Mouse (Mus musculus): ENCODE results near the gene Kif3c. TPM values are rescaled to one million over a fixed set of nuclear protein-coding genes. Genes with fewer than 3 reads are reported as not detected.

Gene Kif3c
- polyA plus RNA-seq, 1 experiment from 2014 or later: 95.6 TPM

- H3K9ac ChIP-seq: no peak overlapping the region
- no peak overlapping the region for H3K4me2 ChIP-seq
- H3K27ac ChIP-seq: no peak overlapping the region
- WGBS: 93% methylated on average over 6 of the region's 6 CpGs
- H3K4me3 ChIP-seq: no peak overlapping the region
- H3K27me3 ChIP-seq (replicated peaks): no peaks in the 10 kb centered on the region
- peaks cover 17% of the 10 kb centered on the region for H3K36me3 ChIP-seq (replicated peaks)
- no peak for ATAC-seq (replicated peaks)
- no peaks in the 10 kb centered on the region for H3K9me3 ChIP-seq
- peaks cover 58% of the 10 kb centered on the region for H3K4me1 ChIP-seq
These were observed 8.6 kb downstream of the Kif3c start for GRCm38 (mm10) chr12:3373566-3373965.

DNA sequence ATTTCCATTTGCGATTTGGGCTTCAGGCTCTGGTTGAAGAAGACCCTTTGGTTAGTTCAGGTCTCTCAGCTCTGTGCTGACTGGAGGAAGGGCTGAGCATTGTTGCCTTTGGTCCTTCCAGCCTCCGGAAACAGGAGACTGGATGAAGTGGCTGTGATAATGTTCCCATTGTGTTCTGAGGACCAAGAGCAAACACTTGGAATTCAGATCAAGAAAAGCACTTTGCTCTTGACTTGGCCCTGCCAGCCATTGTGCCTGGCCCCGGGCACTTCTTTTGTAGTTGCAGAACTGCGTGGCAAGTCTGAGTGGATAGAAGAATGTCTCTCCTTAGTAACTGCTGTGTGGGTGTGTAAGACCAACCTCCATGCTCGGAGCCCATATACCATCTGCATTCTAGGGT lies 9.6 kb downstream of the Kif3c start:
- H3K27ac ChIP-seq: no peak overlapping the region
- WGBS: 71% methylated on average over 5 of the region's 5 CpGs
- H3K4me1 ChIP-seq: peaks cover 49% of the 10 kb centered on the region
- H3K4me3 ChIP-seq: no peak overlapping the region
- no peaks in the 10 kb centered on the region for H3K27me3 ChIP-seq (replicated peaks)
- peaks cover 17% of the 10 kb centered on the region for H3K36me3 ChIP-seq (replicated peaks)
- no peak for ATAC-seq (replicated peaks)
- H3K9me3 ChIP-seq: no peaks in the 10 kb centered on the region
- H3K9ac ChIP-seq: no peak overlapping the region
- no peak overlapping the region for H3K4me2 ChIP-seq

GRCm38 (mm10) chr12:3377190-3377589 lies 12.3 kb downstream of the Kif3c start:
- Histone ChIP-seq H3K4me3 (no peak overlapping the region), H3K36me3 (replicated peaks) (peaks cover 33% of the 10 kb centered on the region), H3K4me2 (no peak overlapping the region), H3K9me3 (no peaks in the 10 kb centered on the region), H3K4me1 (peaks cover 23% of the 10 kb centered on the region), H3K27ac (no peak overlapping the region), H3K9ac (no peak overlapping the region), H3K27me3 (replicated peaks) (no peaks in the 10 kb centered on the region)
- no peak for ATAC-seq (replicated peaks)
- WGBS: 25% methylated on average over 3 of the region's 3 CpGs

DNA sequence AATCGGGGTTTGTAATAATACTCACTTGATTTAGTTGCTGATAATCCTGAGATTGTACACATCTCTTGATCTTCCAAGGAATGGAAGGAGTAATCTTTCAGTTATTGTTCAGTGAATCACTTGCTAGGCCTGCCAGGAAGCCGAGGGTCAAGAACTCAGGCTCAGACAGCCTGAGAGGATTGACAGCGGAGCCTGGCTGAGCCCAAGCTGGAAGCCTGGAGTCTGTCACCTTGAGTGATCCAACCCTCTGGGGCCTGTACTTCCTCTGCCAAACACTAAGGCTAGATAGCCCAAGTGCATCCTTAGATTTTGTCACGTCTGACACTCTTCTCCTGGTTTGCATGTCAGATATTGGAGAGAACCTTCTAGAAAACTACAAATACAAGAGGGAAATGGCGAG lies 12.8 kb downstream of the Kif3c start:
- no peak overlapping the region for H3K9ac ChIP-seq
- H3K27me3 ChIP-seq (replicated peaks): no peaks in the 10 kb centered on the region
- H3K4me1 ChIP-seq: peaks cover 17% of the 10 kb centered on the region
- no peaks in the 10 kb centered on the region for H3K9me3 ChIP-seq
- WGBS: 81% methylated on average over 5 of the region's 5 CpGs
- no peak for ATAC-seq (replicated peaks)
- H3K36me3 ChIP-seq (replicated peaks): peaks cover 38% of the 10 kb centered on the region
- H3K4me3 ChIP-seq: no peak overlapping the region
- no peak overlapping the region for H3K4me2 ChIP-seq
- H3K27ac ChIP-seq: no peak overlapping the region

DNA sequence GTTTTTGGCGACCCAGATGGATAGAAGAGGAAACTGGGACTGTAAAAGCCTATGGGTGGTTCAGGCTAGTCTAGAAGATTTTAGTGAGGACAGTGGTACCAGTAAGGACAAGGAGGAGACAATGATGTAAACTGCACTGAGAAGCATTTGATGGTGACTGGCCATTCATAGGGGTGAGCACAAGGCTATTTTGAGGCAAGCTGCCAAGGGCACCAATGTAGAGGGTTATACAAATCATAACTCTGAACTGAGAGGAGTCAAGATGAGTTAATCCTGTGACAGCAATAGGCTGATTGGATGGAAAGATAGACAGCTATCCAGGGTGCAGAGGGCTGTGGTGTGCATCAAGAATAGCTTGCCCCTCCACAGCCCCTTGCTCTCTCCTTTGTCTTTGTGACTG lies 19.9 kb downstream of the Kif3c start:
- WGBS: 90% methylated on average over 1 of the region's 1 CpGs
- Histone ChIP-seq H3K36me3 (replicated peaks) (peaks cover 54% of the 10 kb centered on the region), H3K4me2 (no peak overlapping the region), H3K9me3 (no peaks in the 10 kb centered on the region), H3K27ac (peak overlapping the region; percentile 26; the same call in 1 of the 2 replicates), H3K27me3 (replicated peaks) (no peaks in the 10 kb centered on the region), H3K4me1 (peaks cover 13% of the 10 kb centered on the region), H3K4me3 (no peak overlapping the region), H3K9ac (no peak overlapping the region)
- ATAC-seq (replicated peaks): no peak

- Histone ChIP-seq H3K9ac (no peak overlapping the region), H3K27ac (peak overlapping the region; percentile 26; the same call in 1 of the 2 replicates), H3K4me1 (peaks cover 13% of the 10 kb centered on the region), H3K36me3 (replicated peaks) (peaks cover 55% of the 10 kb centered on the region), H3K27me3 (replicated peaks) (no peaks in the 10 kb centered on the region), H3K4me3 (no peak overlapping the region), H3K9me3 (no peaks in the 10 kb centered on the region), H3K4me2 (no peak overlapping the region)
- whole genome bisulfite sequencing: 81% methylated on average over 6 of the region's 6 CpGs
- no peak for ATAC-seq (replicated peaks)
These were observed 20.3 kb downstream of the Kif3c start for GRCm38 (mm10) chr12:3385271-3385670.

DNA sequence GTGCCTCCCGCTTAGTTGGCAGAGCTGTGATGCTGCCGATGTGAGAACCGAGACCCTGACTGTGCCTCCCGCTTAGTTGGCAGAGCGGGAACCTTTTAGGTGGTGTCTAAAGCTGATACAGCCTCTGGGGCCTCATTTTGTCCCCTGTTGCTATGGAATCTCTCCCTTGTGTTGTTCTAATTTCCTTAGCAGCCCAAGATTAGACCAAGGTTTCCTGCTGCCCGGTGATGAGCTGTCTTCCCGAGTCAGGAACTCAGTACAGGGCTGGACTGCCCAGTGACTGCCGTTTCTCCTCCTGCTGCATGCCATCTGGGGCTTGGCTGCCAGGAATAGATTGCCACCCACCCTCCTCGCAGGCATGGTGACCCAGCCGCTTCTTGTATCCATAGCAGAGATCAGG lies 21.0 kb downstream of the Kif3c start:
- 50% methylated on average over 10 of the region's 10 CpGs for WGBS
- H3K27ac ChIP-seq: peak overlapping the region; percentile 51
- H3K4me2 ChIP-seq: no peak overlapping the region
- peaks cover 13% of the 10 kb centered on the region for H3K4me1 ChIP-seq
- no peak overlapping the region for H3K9ac ChIP-seq
- no peak; the same call in 1 of the 2 replicates for ATAC-seq (replicated peaks)
- H3K27me3 ChIP-seq (replicated peaks): no peaks in the 10 kb centered on the region
- no peak overlapping the region for H3K4me3 ChIP-seq
- peaks cover 51% of the 10 kb centered on the region for H3K36me3 ChIP-seq (replicated peaks)
- no peaks in the 10 kb centered on the region for H3K9me3 ChIP-seq

GRCm38 (mm10) chr12:3387891-3388290 lies 23.0 kb downstream of the Kif3c start:
- Histone ChIP-seq H3K4me2 (no peak overlapping the region), H3K9me3 (no peaks in the 10 kb centered on the region), H3K36me3 (replicated peaks) (peaks cover 37% of the 10 kb centered on the region), H3K27ac (no peak overlapping the region), H3K27me3 (replicated peaks) (no peaks in the 10 kb centered on the region), H3K9ac (no peak overlapping the region), H3K4me3 (no peak overlapping the region), H3K4me1 (peaks cover 13% of the 10 kb centered on the region)
- 93% methylated on average over 16 of the region's 16 CpGs for WGBS
- ATAC-seq (replicated peaks): no peak

DNA sequence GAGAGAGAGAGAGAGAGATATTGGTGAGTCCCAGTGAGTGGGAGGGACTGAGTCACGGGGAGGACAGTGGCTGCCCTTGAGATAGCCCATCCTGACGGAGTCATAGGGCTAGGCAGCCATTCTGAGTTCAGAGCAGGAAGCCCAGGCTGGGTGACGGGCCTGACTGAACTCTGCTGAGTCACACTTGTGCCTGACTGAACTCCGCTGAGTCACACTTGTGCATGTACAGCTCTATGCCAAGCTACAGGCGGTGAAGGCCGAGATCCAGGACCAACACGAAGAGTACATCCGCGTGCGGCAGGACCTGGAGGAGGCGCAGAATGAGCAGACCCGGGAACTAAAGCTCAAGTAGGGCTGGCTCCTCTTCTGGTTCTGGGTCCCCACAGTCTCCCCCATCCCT lies 24.5 kb downstream of the Kif3c start:
- no peak overlapping the region for H3K27ac ChIP-seq
- peaks cover 13% of the 10 kb centered on the region for H3K4me1 ChIP-seq
- no peaks in the 10 kb centered on the region for H3K27me3 ChIP-seq (replicated peaks)
- H3K4me2 ChIP-seq: no peak overlapping the region
- 94% methylated on average over 12 of the region's 12 CpGs for WGBS
- no peaks in the 10 kb centered on the region for H3K9me3 ChIP-seq
- H3K4me3 ChIP-seq: no peak overlapping the region
- ATAC-seq (replicated peaks): no peak
- H3K9ac ChIP-seq: no peak overlapping the region
- peaks cover 47% of the 10 kb centered on the region for H3K36me3 ChIP-seq (replicated peaks)

DNA sequence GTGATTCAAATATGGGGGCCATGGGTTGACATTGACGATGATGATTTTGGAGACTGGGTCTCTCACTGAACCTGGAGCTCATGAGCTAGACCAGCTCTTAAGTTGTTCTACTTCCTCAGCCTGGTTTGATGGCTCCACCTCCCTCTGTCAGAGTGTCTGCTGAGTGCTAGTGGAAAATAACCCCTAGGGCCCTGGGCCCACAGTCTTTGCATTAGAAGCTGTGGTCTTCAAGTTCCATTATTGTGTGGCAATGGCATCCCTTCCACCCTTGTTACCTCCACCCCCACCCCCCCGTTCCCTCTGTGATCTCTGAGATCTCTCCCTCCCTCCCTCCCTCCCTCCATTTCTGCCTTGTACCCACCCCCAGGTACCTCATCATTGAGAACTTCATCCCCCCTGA lies 25.1 kb downstream of the Kif3c start:
- ATAC-seq (replicated peaks): no peak
- H3K4me1 ChIP-seq: peaks cover 10% of the 10 kb centered on the region
- H3K27ac ChIP-seq: no peak overlapping the region
- H3K9me3 ChIP-seq: no peaks in the 10 kb centered on the region
- H3K4me3 ChIP-seq: no peak overlapping the region
- no peak overlapping the region for H3K4me2 ChIP-seq
- H3K9ac ChIP-seq: no peak overlapping the region
- no peaks in the 10 kb centered on the region for H3K27me3 ChIP-seq (replicated peaks)
- H3K36me3 ChIP-seq (replicated peaks): peaks cover 53% of the 10 kb centered on the region
- 88% methylated on average over 2 of the region's 2 CpGs for WGBS

DNA sequence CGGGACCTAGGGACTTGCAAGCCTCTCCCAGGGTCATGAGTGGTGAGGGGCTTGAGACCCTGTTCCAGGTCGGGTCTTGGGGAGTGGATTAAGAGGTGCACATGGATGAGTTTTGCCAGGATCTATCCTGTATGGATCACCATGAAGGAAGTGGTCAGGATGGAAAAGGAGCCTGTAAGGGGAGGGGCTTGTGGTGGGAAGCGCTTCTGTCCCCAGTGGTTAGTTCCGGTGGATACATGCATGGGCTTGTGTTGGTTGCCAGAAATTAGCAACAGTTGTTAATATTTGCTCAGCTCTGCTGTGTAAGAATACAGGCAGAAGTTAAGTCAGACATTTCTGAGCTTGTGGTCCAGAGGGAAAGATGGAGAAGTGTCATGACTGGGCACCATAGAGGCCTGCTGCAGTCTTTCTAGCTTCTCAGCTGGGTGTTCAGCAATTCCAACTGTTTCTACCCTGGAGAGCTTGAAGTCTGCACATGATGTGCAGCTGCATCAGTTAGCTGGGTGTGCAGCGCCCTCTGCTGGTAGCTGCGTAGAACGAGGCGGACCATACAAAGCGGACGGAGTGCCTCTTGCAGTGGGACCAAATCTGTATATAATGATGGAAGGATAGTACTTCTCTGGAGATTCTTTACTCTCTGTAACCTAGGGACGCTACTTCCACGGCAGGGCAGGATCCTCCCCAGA lies 25.8 kb downstream of the Kif3c start:
- whole genome bisulfite sequencing: 31% methylated on average over 12 of the region's 12 CpGs

DNA sequence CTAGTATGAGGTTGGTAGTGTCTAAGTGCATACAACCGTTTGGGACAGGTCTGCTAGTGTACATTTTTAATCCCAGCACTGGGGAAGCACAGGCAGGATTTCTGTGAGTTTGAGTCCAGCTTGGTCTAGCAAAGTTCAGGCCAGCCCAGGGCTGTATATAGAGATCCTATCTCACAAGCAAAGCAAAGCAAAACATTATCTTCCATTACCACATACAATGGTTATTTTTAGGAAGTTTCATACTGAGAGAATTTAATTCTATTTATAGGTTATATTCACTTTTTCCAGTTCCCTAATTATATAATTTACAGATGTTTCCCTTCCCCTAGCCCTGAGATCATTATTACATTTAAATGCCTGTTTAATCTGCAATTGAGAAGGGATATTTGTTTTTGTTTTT lies 26.3 kb downstream of the Kif3c start:
- H3K27me3 ChIP-seq (replicated peaks): no peaks in the 10 kb centered on the region
- no peak overlapping the region for H3K9ac ChIP-seq
- no peak overlapping the region for H3K27ac ChIP-seq
- no peak overlapping the region for H3K4me3 ChIP-seq
- no peak for ATAC-seq (replicated peaks)
- H3K36me3 ChIP-seq (replicated peaks): peaks cover 47% of the 10 kb centered on the region
- no peaks in the 10 kb centered on the region for H3K9me3 ChIP-seq
- H3K4me2 ChIP-seq: no peak overlapping the region
- H3K4me1 ChIP-seq: 0 out of 2 replicates have a peak, but pooled peaks cover under 1% of the 10 kb centered on the region
- WGBS: 87% methylated on average over 1 of the region's 1 CpGs

More for the DNA sequence above, 25.8 kb downstream of the Kif3c start:
- Histone ChIP-seq H3K36me3 (replicated peaks) (peaks cover 52% of the 10 kb centered on the region), H3K4me2 (no peak overlapping the region), H3K9ac (no peak overlapping the region), H3K27ac (no peak overlapping the region), H3K27me3 (replicated peaks) (no peaks in the 10 kb centered on the region), H3K4me1 (peaks cover 6% of the 10 kb centered on the region; the same call in 1 of the 2 replicates), H3K9me3 (no peaks in the 10 kb centered on the region), H3K4me3 (no peak overlapping the region)
- ATAC-seq (replicated peaks): peak; percentile 64

DNA sequence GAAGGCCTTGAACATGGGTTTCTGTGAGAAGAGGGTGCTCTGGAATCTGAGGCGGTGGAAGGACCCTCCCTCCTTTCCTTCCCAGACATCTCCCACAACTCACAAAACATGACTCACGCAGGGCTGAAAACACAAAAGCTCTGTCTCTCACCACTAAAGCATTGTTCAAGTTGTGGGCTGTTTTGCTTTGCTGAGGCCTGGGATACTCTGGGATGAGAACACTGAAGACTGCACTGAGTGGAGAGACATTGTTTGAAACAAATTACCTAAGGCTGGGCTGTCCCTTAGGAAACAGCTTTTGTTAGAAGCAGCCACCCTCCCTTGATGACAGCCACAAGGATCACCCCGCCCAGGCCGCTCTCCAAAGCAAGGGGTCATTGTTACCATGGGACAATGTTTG lies 28.2 kb downstream of the Kif3c start:
- 77% methylated on average over 4 of the region's 4 CpGs for WGBS
- ATAC-seq (replicated peaks): no peak
- Histone ChIP-seq H3K9ac (no peak overlapping the region), H3K4me3 (no peak overlapping the region), H3K4me2 (no peak overlapping the region), H3K4me1 (no peaks in the 10 kb centered on the region), H3K36me3 (replicated peaks) (peaks cover 45% of the 10 kb centered on the region), H3K27ac (no peak overlapping the region), H3K27me3 (replicated peaks) (no peaks in the 10 kb centered on the region), H3K9me3 (no peaks in the 10 kb centered on the region)

All from midbrain, embryonic 15.5 days (tissue).